Mouse (Mus musculus): Measurements from ENCODE around the gene Cradd. TPM values are rescaled to one million over a fixed set of nuclear protein-coding genes. Genes with fewer than 3 reads are reported as not detected.

Gene Cradd
- polyA plus RNA-seq, 1 experiment, result 18.0 TPM

GRCm38 (mm10) chr10:95297690-95298104, 26.2 kb downstream of the Cradd start:
- Histone ChIP-seq H3K27me3 (replicated peaks) (peaks cover 7% of the 10 kb centered on the region), H3K4me1 (peaks cover 48% of the 10 kb centered on the region), H3K4me3 (replicated peaks) (peak overlapping the region; percentile 62), H3K36me3 (replicated peaks; ENCODE audit: low read length) (peaks cover 8% of the 10 kb centered on the region), H3K9me3 (peaks cover 3% of the 10 kb centered on the region; the same call in 1 of the 2 replicates)
- TF ChIP-seq GATA1 (IDR thresholded peaks at IDR 0.05; ENCODE audit: borderline replicate concordance, low read length) (no peak; the same call in 2 of the 3 replicates), FLI1 (IDR thresholded peaks at IDR 0.05; ENCODE audit: low read length) (no peak)

- Histone ChIP-seq H3K36me3 (replicated peaks; ENCODE audit: low read length) (peaks cover 9% of the 10 kb centered on the region), H3K4me1 (peaks cover 55% of the 10 kb centered on the region), H3K27me3 (replicated peaks) (peaks cover 7% of the 10 kb centered on the region), H3K4me3 (replicated peaks) (no peak overlapping the region), H3K9me3 (peaks cover 3% of the 10 kb centered on the region; the same call in 1 of the 2 replicates)
- no peak for TF ChIP-seq FLI1 (IDR thresholded peaks at IDR 0.05; ENCODE audit: low read length)
- no peak for TF ChIP-seq GATA1 (IDR thresholded peaks at IDR 0.05; ENCODE audit: borderline replicate concordance, low read length)
Measured at GRCm38 (mm10) chr10:95297024-95297423, 26.9 kb downstream of the Cradd start.

- Histone ChIP-seq H3K4me1 (peaks cover 55% of the 10 kb centered on the region), H3K9me3 (no peaks in the 10 kb centered on the region), H3K27me3 (replicated peaks) (peaks cover 2% of the 10 kb centered on the region), H3K4me3 (replicated peaks) (no peak overlapping the region), H3K36me3 (replicated peaks; ENCODE audit: low read length) (peaks cover 16% of the 10 kb centered on the region)
- TF ChIP-seq GATA1 (IDR thresholded peaks at IDR 0.05; ENCODE audit: borderline replicate concordance, low read length) (no peak), FLI1 (IDR thresholded peaks at IDR 0.05; ENCODE audit: low read length) (no peak)
Measured at GRCm38 (mm10) chr10:95293261-95293660, 30.7 kb downstream of the Cradd start.

- peaks cover 2% of the 10 kb centered on the region for H3K27me3 ChIP-seq (replicated peaks)
- TF ChIP-seq FLI1 (IDR thresholded peaks at IDR 0.05; ENCODE audit: low read length), result no peak
- no peak for TF ChIP-seq GATA1 (IDR thresholded peaks at IDR 0.05; ENCODE audit: borderline replicate concordance, low read length)
- peaks cover 16% of the 10 kb centered on the region for H3K36me3 ChIP-seq (replicated peaks; ENCODE audit: low read length)
- peak overlapping the region; percentile 79 for H3K4me3 ChIP-seq (replicated peaks)
- peaks cover 45% of the 10 kb centered on the region for H3K4me1 ChIP-seq
- no peaks in the 10 kb centered on the region for H3K9me3 ChIP-seq
Measured at GRCm38 (mm10) chr10:95292269-95292668, 31.7 kb downstream of the Cradd start.

- H3K4me3 ChIP-seq (replicated peaks), result peak overlapping the region; percentile 47
- H3K27me3 ChIP-seq (replicated peaks), result peaks cover 5% of the 10 kb centered on the region
- H3K36me3 ChIP-seq (replicated peaks; ENCODE audit: low read length), result peaks cover 16% of the 10 kb centered on the region
- H3K4me1 ChIP-seq, result peaks cover 39% of the 10 kb centered on the region
- no peaks in the 10 kb centered on the region for H3K9me3 ChIP-seq
- TF ChIP-seq FLI1 (IDR thresholded peaks at IDR 0.05; ENCODE audit: low read length) (no peak), GATA1 (IDR thresholded peaks at IDR 0.05; ENCODE audit: borderline replicate concordance, low read length) (no peak)
Measured at GRCm38 (mm10) chr10:95291133-95291876, 32.6 kb downstream of the Cradd start.

GRCm38 (mm10) chr10:95289819-95290218, 34.1 kb downstream of the Cradd start:
- H3K4me1 ChIP-seq, result peaks cover 38% of the 10 kb centered on the region
- H3K36me3 ChIP-seq (replicated peaks; ENCODE audit: low read length), result peaks cover 16% of the 10 kb centered on the region
- peaks cover 5% of the 10 kb centered on the region for H3K27me3 ChIP-seq (replicated peaks)
- H3K9me3 ChIP-seq, result no peaks in the 10 kb centered on the region
- H3K4me3 ChIP-seq (replicated peaks), result no peak overlapping the region
- TF ChIP-seq GATA1 (IDR thresholded peaks at IDR 0.05; ENCODE audit: borderline replicate concordance, low read length) (no peak), FLI1 (IDR thresholded peaks at IDR 0.05; ENCODE audit: low read length) (no peak)

GRCm38 (mm10) chr10:95288206-95288605, 35.7 kb downstream of the Cradd start:
- Histone ChIP-seq H3K9me3 (no peaks in the 10 kb centered on the region), H3K4me1 (peaks cover 35% of the 10 kb centered on the region), H3K27me3 (replicated peaks) (peaks cover 5% of the 10 kb centered on the region), H3K4me3 (replicated peaks) (no peak overlapping the region), H3K36me3 (replicated peaks; ENCODE audit: low read length) (peaks cover 12% of the 10 kb centered on the region)
- TF ChIP-seq FLI1 (IDR thresholded peaks at IDR 0.05; ENCODE audit: low read length), result no peak
- TF ChIP-seq GATA1 (IDR thresholded peaks at IDR 0.05; ENCODE audit: borderline replicate concordance, low read length), result no peak

GRCm38 (mm10) chr10:95287351-95287750, 36.6 kb downstream of the Cradd start:
- peaks cover 7% of the 10 kb centered on the region for H3K36me3 ChIP-seq (replicated peaks; ENCODE audit: low read length)
- H3K4me1 ChIP-seq, result peaks cover 30% of the 10 kb centered on the region
- peak overlapping the region; percentile 29 for H3K4me3 ChIP-seq (replicated peaks)
- no peaks in the 10 kb centered on the region for H3K9me3 ChIP-seq
- TF ChIP-seq GATA1 (IDR thresholded peaks at IDR 0.05; ENCODE audit: borderline replicate concordance, low read length) (no peak), FLI1 (IDR thresholded peaks at IDR 0.05; ENCODE audit: low read length) (no peak)
- peaks cover 7% of the 10 kb centered on the region for H3K27me3 ChIP-seq (replicated peaks)

- Histone ChIP-seq H3K9me3 (no peaks in the 10 kb centered on the region), H3K27me3 (replicated peaks) (peaks cover 25% of the 10 kb centered on the region), H3K4me1 (peaks cover 11% of the 10 kb centered on the region), H3K36me3 (replicated peaks; ENCODE audit: low read length) (no peaks in the 10 kb centered on the region), H3K4me3 (replicated peaks) (no peak overlapping the region)
- no peak for TF ChIP-seq GATA1 (IDR thresholded peaks at IDR 0.05; ENCODE audit: borderline replicate concordance, low read length)
Measured at GRCm38 (mm10) chr10:95283434-95283833, 40.5 kb downstream of the Cradd start.

- H3K4me3 ChIP-seq (replicated peaks), result no peak overlapping the region
- H3K4me1 ChIP-seq, result peaks cover 15% of the 10 kb centered on the region
- peaks cover 29% of the 10 kb centered on the region for H3K27me3 ChIP-seq (replicated peaks)
- no peaks in the 10 kb centered on the region for H3K36me3 ChIP-seq (replicated peaks; ENCODE audit: low read length)
- TF ChIP-seq GATA1 (IDR thresholded peaks at IDR 0.05; ENCODE audit: borderline replicate concordance, low read length), result no peak
- TF ChIP-seq FLI1 (IDR thresholded peaks at IDR 0.05; ENCODE audit: low read length), result no peak
- H3K9me3 ChIP-seq, result peaks cover 3% of the 10 kb centered on the region
Measured at GRCm38 (mm10) chr10:95281996-95282395, 41.9 kb downstream of the Cradd start.
